Mouse (Mus musculus) inflammation-experienced regulatory T-cells (primary cell): ENCODE results near the gene Aldh3a2. TPM values are rescaled to one million over a fixed set of nuclear protein-coding genes. Genes with fewer than 3 reads are reported as not detected.

ENCODE experiments used
- polyA plus RNA-seq, 2 experiments: library from polyadenylated mRNA; unstranded; fragments of 100-300 nt; shearing (Covaris generic); gene quantifications; one replicate each; pipeline ENCODE4 v1.2.1; 2017

The Aldh3a2 gene
- 10 to 100 TPM; 48.8 to 53.9 TPM for polyA plus RNA-seq

DNA sequence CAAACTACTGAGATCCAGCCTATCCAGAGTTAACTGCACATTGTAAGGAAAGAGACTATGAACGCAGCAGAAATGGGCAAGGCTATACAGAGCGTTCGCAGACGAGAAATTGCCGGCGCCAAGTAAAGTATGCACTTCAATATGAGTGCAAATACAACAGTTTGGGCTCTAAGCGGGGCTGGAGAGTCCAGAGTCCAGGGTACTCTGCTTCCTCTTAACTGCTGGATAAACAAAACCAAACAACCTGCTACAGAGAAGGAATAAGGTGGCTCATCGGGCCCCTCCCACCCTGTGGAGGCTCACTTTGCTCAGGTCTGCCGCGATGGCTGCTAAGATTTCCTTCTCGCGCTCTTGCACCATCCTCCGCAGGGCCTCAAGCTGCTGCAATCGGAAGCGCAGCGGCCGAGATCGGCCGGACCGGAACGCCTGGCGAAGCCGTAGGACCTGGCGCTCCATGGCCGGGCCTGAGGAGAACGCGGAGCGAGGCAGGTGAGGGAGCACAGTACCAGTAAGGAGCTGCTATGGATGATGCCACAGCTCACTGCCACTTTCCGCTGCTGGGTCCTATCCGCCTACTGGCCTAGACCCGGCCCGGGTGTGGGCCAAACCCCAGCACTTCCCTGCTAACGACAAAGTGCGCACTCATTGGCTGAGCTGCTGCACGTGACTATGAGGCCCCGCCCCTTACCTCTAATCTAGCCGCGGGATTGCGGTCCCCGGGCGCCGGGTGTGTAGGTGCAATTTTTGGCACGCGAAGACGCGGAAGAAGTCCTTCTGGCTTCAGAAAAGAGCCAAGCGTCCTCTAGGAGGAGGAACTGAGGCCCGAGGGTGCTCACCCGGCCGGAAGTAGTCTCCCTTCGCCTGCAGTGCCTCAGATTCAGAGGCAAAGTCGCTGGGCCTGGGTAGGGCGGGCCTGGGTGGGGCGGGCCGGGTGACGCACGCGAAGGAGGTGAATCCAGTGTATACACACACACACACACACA lies at the start of gene Aldh3a2:
Gene Aldh3a2, minus strand, starts transcription at position 914 of the 983 bp plus-strand sequence.

GRCm38 (mm10) chr11:61207487-61208246 lies 59.6 kb downstream of the Aldh3a2 start, which contains the start of gene Aldh3a1:
TSS of gene Aldh3a1 (plus strand) at chr11:61207537.

DNA sequence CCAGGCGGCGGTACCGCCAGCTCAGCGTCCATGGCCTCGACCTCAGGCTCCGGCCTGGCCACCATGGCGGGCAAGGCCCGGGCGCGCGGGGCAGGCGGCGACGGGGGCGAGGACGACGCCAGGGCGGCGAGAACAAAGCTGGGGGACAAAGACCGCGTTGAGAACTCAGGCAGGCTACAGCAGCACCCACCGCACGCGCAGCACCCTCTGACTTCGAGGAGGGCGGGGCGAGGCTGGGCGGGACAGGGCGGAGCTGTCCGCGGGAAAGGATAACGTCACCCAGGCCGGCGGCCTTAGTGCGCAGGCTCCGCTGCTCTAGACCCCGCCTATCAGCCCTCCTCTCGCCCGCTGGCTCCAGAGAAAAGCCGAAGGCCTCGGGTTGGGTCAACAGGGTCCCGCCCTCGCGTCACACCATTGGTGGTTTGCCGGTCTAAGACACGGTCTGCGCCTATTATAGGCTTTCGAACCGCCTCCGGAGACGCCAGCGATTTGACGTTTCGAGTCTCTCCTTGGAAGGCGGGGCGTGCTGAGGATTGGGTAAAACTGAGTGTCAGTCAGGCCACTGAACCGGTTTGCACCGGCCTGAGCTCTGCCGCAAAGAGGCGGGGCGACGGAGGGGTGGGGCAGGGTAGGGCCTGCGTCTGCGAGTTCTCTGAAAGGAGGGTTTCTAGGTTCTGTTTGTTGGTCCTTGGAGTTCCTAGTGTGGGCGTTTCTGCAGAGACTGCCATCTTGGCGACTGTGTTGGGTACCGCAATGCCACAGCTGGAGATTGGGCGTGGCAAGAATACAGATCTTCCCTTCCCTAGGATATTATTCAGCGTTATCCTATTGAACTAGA lies 92.2 kb downstream of the Aldh3a2 start, which contains the start of gene Usp22:
Gene Usp22, minus strand, starts transcription at position 235 of the 838 bp plus-strand sequence.

Other genes starting within 250 kb of the Aldh3a2 start
- gene Kcnj12, start 244.9 kb downstream of the Aldh3a2 start, polyA plus RNA-seq: under 1 TPM in 1 of 2 experiments, not detected in 1; 0.16 TPM
- gene Tnfrsf13b, start 140.7 kb downstream of the Aldh3a2 start, polyA plus RNA-seq: 10 to 100 TPM; 41.2 to 67.6 TPM
- gene Usp22, start 92.4 kb downstream of the Aldh3a2 start, polyA plus RNA-seq: 10 to 100 TPM; 38.4 to 48.2 TPM
- gene Aldh3a1, start 59.9 kb downstream of the Aldh3a2 start, polyA plus RNA-seq: 1 to 10 TPM in 1 of 2 experiments, under 1 TPM in 1; 0.18 to 1.8 TPM
- under 1 TPM in 1 of 2 experiments, not detected in 1; 0.48 TPM for gene Slc47a2, start 75.4 kb upstream of the Aldh3a2 start, polyA plus RNA-seq
- under 1 TPM in 1 of 2 experiments, not detected in 1; 0.40 TPM for gene Slc47a1, start 110.9 kb upstream of the Aldh3a2 start, polyA plus RNA-seq
- gene Rnf112, start 186.7 kb upstream of the Aldh3a2 start, polyA plus RNA-seq: under 1 TPM in 1 of 2 experiments, not detected in 1; 0.23 TPM
- gene Mfap4, start 218.0 kb upstream of the Aldh3a2 start, polyA plus RNA-seq: not detected
- 10 to 100 TPM; 25.1 to 26.8 TPM for gene Mapk7, start 226.9 kb upstream of the Aldh3a2 start, polyA plus RNA-seq
- gene B9d1, start 237.7 kb upstream of the Aldh3a2 start, polyA plus RNA-seq: 1 to 10 TPM; 1.0 to 4.0 TPM